Mouse (Mus musculus): ENCODE data around the gene Serhl.

DNA sequence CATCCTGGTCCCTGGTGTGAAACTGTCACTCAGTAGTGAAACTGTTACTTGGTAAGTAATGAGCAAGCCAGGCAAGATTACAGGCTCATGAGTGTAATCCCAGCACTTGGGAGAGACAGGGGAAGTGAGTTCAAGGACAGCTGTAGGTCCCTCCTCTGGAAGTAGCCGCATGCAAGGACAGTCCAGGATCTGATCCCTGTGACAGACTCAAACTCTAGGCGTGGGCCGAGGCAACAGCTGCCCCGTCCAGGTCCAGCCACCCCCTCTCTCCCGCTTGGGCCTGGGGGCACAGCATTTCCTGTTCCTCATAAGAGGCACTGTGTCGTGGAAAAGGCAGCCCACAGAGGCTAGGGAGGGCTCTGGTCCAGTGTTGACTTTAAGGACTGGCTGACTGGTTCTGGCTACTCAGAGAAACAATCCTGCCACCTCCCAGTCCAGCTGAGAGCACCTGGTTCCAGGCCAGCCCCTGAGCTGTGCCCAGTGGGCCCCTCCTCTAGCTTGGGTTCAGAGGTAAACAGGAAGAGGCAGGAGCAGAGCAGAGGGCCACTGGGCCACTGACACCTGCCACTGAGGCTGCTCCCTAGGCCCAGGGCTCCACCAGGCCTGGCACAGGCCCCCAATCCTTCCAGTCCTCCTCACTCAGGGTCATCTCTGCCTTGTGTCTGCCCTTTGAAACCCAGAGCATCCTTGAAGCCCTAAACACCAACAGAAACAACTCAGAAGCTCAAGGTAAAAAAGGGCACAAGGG lies 66.5 kb downstream of the Serhl start:
- TF ChIP-seq CTCF (conservative IDR thresholded peaks at IDR 0.05; ENCODE audit: low read length) (no peak), NANOG (IDR thresholded peaks at IDR 0.05; ENCODE audit: borderline replicate concordance, low read length) (no peak)

Measured in E14TG2a.4 (cell line).